Comparison of ENCODE assay signal across 20 mouse cellular contexts in genomic region chr15:83162818-83163485, GRCm38 (mm10). TPM values are rescaled to one million over a fixed set of nuclear protein-coding genes. Genes with fewer than 3 reads are reported as not detected.
DNase-seq lines count a peak whose midpoint lies in the region; ATAC-seq and TF ChIP-seq lines count a peak whose summit lies in the region.
"Had no signal": no experiment of that assay in that cellular context is flagged by ENCODE, and none has a peak within 500 bp of the region (broad histone marks: within the 10 kb centered on the region; RNA-seq: fewer than 3 reads in every experiment).

No protein-coding gene starts in this region.

- no peak overlapping the region for H3K27ac ChIP-seq in kidney, embryonic 16.5 days (ENCODE audit: low read length)
- H3K27ac ChIP-seq in CH12.LX (ENCODE audit: insufficient read depth, low read depth), result peak overlapping the region; percentile 40
- no peak overlapping the region for H3K27ac ChIP-seq in intestine, embryonic 15.5 days
- peak overlapping the region; percentile 43; the same call in 1 of the 2 replicates for H3K27ac ChIP-seq in liver, embryonic 16.5 days (ENCODE audit: low read length)
- H3K27ac ChIP-seq: limb, embryonic 12.5 days; neural tube, embryonic 13.5 days; stomach, embryonic 15.5 days had no signal

- H3K4me2 ChIP-seq in kidney, embryonic 16.5 days (replicated peaks; ENCODE audit: low read depth, low read length), result no peak overlapping the region
- no peak overlapping the region for H3K4me2 ChIP-seq in CH12.LX (ENCODE audit: insufficient read depth, low read depth, poor library complexity, severe bottlenecking)
- no peak overlapping the region for H3K4me2 ChIP-seq in intestine, embryonic 15.5 days (replicated peaks)
- H3K4me2 ChIP-seq in liver, embryonic 16.5 days (ENCODE audit: low read depth, low read length), result no peak overlapping the region
- H3K4me2 ChIP-seq: limb, embryonic 12.5 days; neural tube, embryonic 13.5 days; stomach, embryonic 15.5 days had no signal

- no peak overlapping the region for H3K4me3 ChIP-seq in kidney, embryonic 16.5 days (ENCODE audit: low read length)
- no peak overlapping the region for H3K4me3 ChIP-seq in CH12.LX (replicated peaks in 1 of 3; ENCODE audit: low read depth in 2 of 3, low read length in 2 of 3, poor library complexity in 1 of 3)
- H3K4me3 ChIP-seq in intestine, embryonic 15.5 days (replicated peaks), result no peak overlapping the region
- H3K4me3 ChIP-seq in liver, embryonic 16.5 days (ENCODE audit: low read depth, low read length), result no peak overlapping the region
- H3K4me3 ChIP-seq: erythroblast, embryonic 14.5 days; limb, embryonic 12.5 days; megakaryocyte, embryonic 14.5 days; neural tube, embryonic 13.5 days; stomach, embryonic 15.5 days had no signal

- WGBS in kidney, embryonic 16.5 days, result 87% methylated on average over 11 of the region's 11 CpGs
- 79% methylated on average over 11 of the region's 11 CpGs for WGBS in intestine, embryonic 15.5 days
- WGBS in liver, embryonic 16.5 days (ENCODE audit: insufficient replicate concordance), result 76% methylated on average over 11 of the region's 11 CpGs

- no peaks in the 10 kb centered on the region for H3K27me3 ChIP-seq in kidney, embryonic 16.5 days (ENCODE audit: insufficient read depth, low read length)
- no peaks in the 10 kb centered on the region for H3K27me3 ChIP-seq in CH12.LX (replicated peaks)
- H3K27me3 ChIP-seq in intestine, embryonic 15.5 days (replicated peaks), result no peaks in the 10 kb centered on the region
- H3K27me3 ChIP-seq in liver, embryonic 16.5 days (ENCODE audit: control insufficient read depth, insufficient read depth, low read depth, low read length), result no peaks in the 10 kb centered on the region
- H3K27me3 ChIP-seq: limb, embryonic 12.5 days; megakaryocyte, embryonic 14.5 days; neural tube, embryonic 13.5 days; stomach, embryonic 15.5 days had no signal

- no peak for TF ChIP-seq POLR2A in CH12.LX (IDR thresholded peaks at IDR 0.05; ENCODE audit: low read depth, low read length)

- H3K36me3 ChIP-seq in kidney, embryonic 16.5 days (ENCODE audit: insufficient read depth, low read length), result peaks cover 25% of the 10 kb centered on the region
- peaks cover 41 to 79% of the 10 kb centered on the region in 2 experiments for H3K36me3 ChIP-seq in CH12.LX (replicated peaks in 1 of 2; ENCODE audit: control insufficient read depth in 1 of 2, insufficient read depth in 1 of 2, low read length in 1 of 2)
- H3K36me3 ChIP-seq in intestine, embryonic 15.5 days, result peaks cover 27% of the 10 kb centered on the region
- peaks cover 62% of the 10 kb centered on the region for H3K36me3 ChIP-seq in liver, embryonic 16.5 days (ENCODE audit: control insufficient read depth, insufficient read depth)

- TF ChIP-seq CTCF in CH12.LX (conservative IDR thresholded peaks at IDR 0.05 in 1 of 2, IDR thresholded peaks at IDR 0.05 in 1 of 2; ENCODE audit: low read depth in 2 of 2, low read length in 2 of 2), result no peak

- no peak overlapping the region for H3K9ac ChIP-seq in kidney, embryonic 16.5 days (replicated peaks; ENCODE audit: low read length)
- no peak overlapping the region for H3K9ac ChIP-seq in CH12.LX (ENCODE audit: insufficient read depth, low read depth)
- no peak overlapping the region for H3K9ac ChIP-seq in intestine, embryonic 15.5 days
- H3K9ac ChIP-seq in liver, embryonic 16.5 days (ENCODE audit: low read depth, low read length), result no peak overlapping the region; the same call in 1 of the 2 replicates
- H3K9ac ChIP-seq: limb, embryonic 12.5 days; neural tube, embryonic 13.5 days; stomach, embryonic 15.5 days had no signal

- no peak for TF ChIP-seq RAD21 in CH12.LX (IDR thresholded peaks at IDR 0.05; ENCODE audit: low read depth, low read length)

- dilution Hi-C loops in CH12.LX (cut with MboI; ENCODE audit: extremely low pct_ligation_motif_present, extremely low pct_unique_long_range_greater_than_20kb, low sequenced_read_pairs), result no loop called here

- no peaks in the 10 kb centered on the region for H3K9me3 ChIP-seq in kidney, embryonic 16.5 days (ENCODE audit: low read length)
- H3K9me3 ChIP-seq in CH12.LX (replicated peaks; ENCODE audit: low read length), result no peaks in the 10 kb centered on the region
- H3K9me3 ChIP-seq in intestine, embryonic 15.5 days, result no peaks in the 10 kb centered on the region
- H3K9me3 ChIP-seq in liver, embryonic 16.5 days (replicated peaks; ENCODE audit: control insufficient read depth, low read length), result no peaks in the 10 kb centered on the region
- H3K9me3 ChIP-seq: limb, embryonic 12.5 days; megakaryocyte, embryonic 14.5 days; neural tube, embryonic 13.5 days; stomach, embryonic 15.5 days had no signal

- peaks cover 26% of the 10 kb centered on the region for H3K4me1 ChIP-seq in kidney, embryonic 16.5 days (ENCODE audit: insufficient read depth, low read length)
- H3K4me1 ChIP-seq in CH12.LX (ENCODE audit: control insufficient read depth in 1 of 2, insufficient read depth in 2 of 2), result peaks cover 16 to 88% of the 10 kb centered on the region in 2 experiments
- peaks cover 22% of the 10 kb centered on the region for H3K4me1 ChIP-seq in intestine, embryonic 15.5 days (replicated peaks)
- peaks cover 50% of the 10 kb centered on the region for H3K4me1 ChIP-seq in liver, embryonic 16.5 days (ENCODE audit: control insufficient read depth, low read depth, low read length)
- H3K4me1 ChIP-seq: limb, embryonic 12.5 days had no signal

- in situ Hi-C loops in CH12.LX (cut with MboI; ENCODE audit: low pct_ligation_motif_present, low pct_unique_long_range_greater_than_20kb, low sequenced_read_pairs), result no loop called here

- peak; percentile 57 for DNase-seq in kidney, adult 11 months
- DNase-seq in CH12.LX (ENCODE audit: extremely low read depth), result no peak
- DNase-seq in ovary, postnatal 14 days (ENCODE audit: low spot score), result no peak
- DNase-seq: adrenal gland, postnatal 36 days; cerebellum, adult 9-10 months; retina, postnatal 1 day; thymus, postnatal 36 days had no signal

- TF ChIP-seq EP300 in CH12.LX (IDR thresholded peaks at IDR 0.05; ENCODE audit: low read length), result no peak

- ATAC-seq in kidney, embryonic 16.5 days (ENCODE audit: low FRiP score, low TSS enrichment), result no peak
- peak; percentile 48; the same call in 1 of the 2 replicates for ATAC-seq in intestine, embryonic 15.5 days
- peak; percentile 50 for ATAC-seq in liver, embryonic 16.5 days (ENCODE audit: low read depth)
- ATAC-seq in megakaryocyte, adult 5-6 weeks (ENCODE audit: poor library complexity, severe bottlenecking), result no peak
- ATAC-seq: CD4-positive, CD25-positive, alpha-beta regulatory T cell, adult 4 months; forebrain, embryonic 16.5 days; inflammation-experienced regulatory T-cells, adult 6 months; lung, postnatal 0 days had no signal

- H3K79me2 ChIP-seq in CH12.LX (replicated peaks; ENCODE audit: control insufficient read depth, extremely low read depth, insufficient read depth, poor library complexity, severe bottlenecking), result no peaks in the 10 kb centered on the region

TF ChIP-seq in CH12.LX, 34 proteins besides CTCF, POLR2A, EP300 and RAD21 (continues in another document):
- TF ChIP-seq TCF12 (IDR thresholded peaks at IDR 0.05; ENCODE audit: low read depth, low read length) (no peak), CHD2 (IDR thresholded peaks at IDR 0.05; ENCODE audit: low read length) (no peak), KAT2A (IDR thresholded peaks at IDR 0.05; ENCODE audit: insufficient replicate concordance, low read length) (no peak), ZKSCAN1 (IDR thresholded peaks at IDR 0.05; ENCODE audit: borderline replicate concordance, low read depth, low read length) (no peak), UBTF (IDR thresholded peaks at IDR 0.05; ENCODE audit: low read depth, low read length) (no peak), MAZ (IDR thresholded peaks at IDR 0.05; ENCODE audit: low read depth, low read length) (no peak), MAFK (IDR thresholded peaks at IDR 0.05; ENCODE audit: insufficient replicate concordance, low read length) (no peak), HCFC1 (IDR thresholded peaks at IDR 0.05; ENCODE audit: low read depth, low read length) (no peak), PAX5 (IDR thresholded peaks at IDR 0.05; ENCODE audit: low read length) (no peak), IRF4 (IDR thresholded peaks at IDR 0.05; ENCODE audit: low read depth, low read length) (no peak), MEF2A (IDR thresholded peaks at IDR 0.05; ENCODE audit: borderline replicate concordance, low read depth, low read length) (no peak), NELFE (IDR thresholded peaks at IDR 0.05; ENCODE audit: low read depth, low read length) (no peak), CHD1 (IDR thresholded peaks at IDR 0.05; ENCODE audit: low read depth, low read length) (no peak)

RNA-seq across cellular contexts. Expression of gene Cyb5r3, which starts 9.4 kb away (rescaled TPM):
- 172 and 202 TPM in 2 replicates for polyA plus RNA-seq in kidney, embryonic 16.5 days (2015; fragmentation: Nextera tagmentation; extraction: Ambion mirVana)
- 54.3 and 59.1 TPM in 2 replicates for total RNA-seq in CH12.LX (2012; rRNA removed)
- total RNA-seq in CH12.LX (2014; rRNA removed), result 30.1 and 35.7 TPM in 2 replicates
- polyA plus RNA-seq in CH12.LX (2012; ENCODE audit: insufficient read length, low read depth), result 92.7 and 102 TPM in 2 replicates
- polyA plus RNA-seq in intestine, embryonic 15.5 days (2015; fragmentation: Nextera tagmentation; extraction: Ambion mirVana), result 176 and 218 TPM in 2 replicates
- 142 and 171 TPM in 2 replicates for polyA plus RNA-seq in liver, embryonic 16.5 days (2015; fragmentation: Nextera tagmentation; extraction: Ambion mirVana)
- 42.8 and 44.7 TPM in 2 replicates for total RNA-seq in megakaryocyte, adult 5-6 weeks (2015)
- 21.0 and 24.5 TPM in 2 replicates for total RNA-seq in megakaryocyte, adult 5-6 weeks (2017)

RNA-seq across cellular contexts. Expression of gene Poldip3, which starts 13.8 kb away (rescaled TPM):
- 153 and 161 TPM in 2 replicates for polyA plus RNA-seq in kidney, embryonic 16.5 days (2015; fragmentation: Nextera tagmentation; extraction: Ambion mirVana)
- total RNA-seq in CH12.LX (2012; rRNA removed) (77.2 and 87.1 TPM in 2 replicates), CH12.LX (2014; rRNA removed) (78.9 and 79.3 TPM in 2 replicates)
- polyA plus RNA-seq in CH12.LX (2012; ENCODE audit: insufficient read length, low read depth), result 70.0 and 77.0 TPM in 2 replicates
- polyA plus RNA-seq in intestine, embryonic 15.5 days (2015; fragmentation: Nextera tagmentation; extraction: Ambion mirVana), result 108 and 109 TPM in 2 replicates
- polyA plus RNA-seq in liver, embryonic 16.5 days (2015; fragmentation: Nextera tagmentation; extraction: Ambion mirVana), result 54.4 and 55.8 TPM in 2 replicates
- total RNA-seq in megakaryocyte, adult 5-6 weeks (2015), result 41.5 and 45.2 TPM in 2 replicates
- total RNA-seq in megakaryocyte, adult 5-6 weeks (2017), result 96.6 and 118 TPM in 2 replicates

RNA-seq across cellular contexts. Expression of gene Rrp7a, which starts 40.4 kb away (rescaled TPM):
- 67.5 and 69.3 TPM in 2 replicates for polyA plus RNA-seq in kidney, embryonic 16.5 days (2015; fragmentation: Nextera tagmentation; extraction: Ambion mirVana)
- total RNA-seq in CH12.LX (2012; rRNA removed) (156 and 180 TPM in 2 replicates), CH12.LX (2014; rRNA removed) (111 and 126 TPM in 2 replicates)
- 262 and 284 TPM in 2 replicates for polyA plus RNA-seq in CH12.LX (2012; ENCODE audit: insufficient read length, low read depth)
- polyA plus RNA-seq in intestine, embryonic 15.5 days (2015; fragmentation: Nextera tagmentation; extraction: Ambion mirVana), result 64.0 and 66.7 TPM in 2 replicates
- polyA plus RNA-seq in liver, embryonic 16.5 days (2015; fragmentation: Nextera tagmentation; extraction: Ambion mirVana), result 19.4 and 20.3 TPM in 2 replicates
- 17.5 and 21.2 TPM in 2 replicates for total RNA-seq in megakaryocyte, adult 5-6 weeks (2015)
- total RNA-seq in megakaryocyte, adult 5-6 weeks (2017), result 50.8 and 57.9 TPM in 2 replicates

Comparison
In these comparisons a context has a peak if more than half of its experiments do, and no peak if none do; other contexts are left out.
1. ATAC-seq: peak in intestine, embryonic 15.5 days (single experiment) and liver, embryonic 16.5 days (single experiment); none in kidney, embryonic 16.5 days (single experiment) and megakaryocyte, adult 5-6 weeks (single experiment).
2. H3K27ac ChIP-seq: peak in CH12.LX (single experiment) and liver, embryonic 16.5 days (single experiment); none in kidney, embryonic 16.5 days (single experiment) and intestine, embryonic 15.5 days (single experiment).